Mouse (Mus musculus): ENCODE measurements at regions not wholly inside any gene's neighbourhood (a gene's known extent, or its start where the extent isn't known, plus 50 kb on each side); places are given as distances from the start of the nearest gene placed in this dataset.

DNA sequence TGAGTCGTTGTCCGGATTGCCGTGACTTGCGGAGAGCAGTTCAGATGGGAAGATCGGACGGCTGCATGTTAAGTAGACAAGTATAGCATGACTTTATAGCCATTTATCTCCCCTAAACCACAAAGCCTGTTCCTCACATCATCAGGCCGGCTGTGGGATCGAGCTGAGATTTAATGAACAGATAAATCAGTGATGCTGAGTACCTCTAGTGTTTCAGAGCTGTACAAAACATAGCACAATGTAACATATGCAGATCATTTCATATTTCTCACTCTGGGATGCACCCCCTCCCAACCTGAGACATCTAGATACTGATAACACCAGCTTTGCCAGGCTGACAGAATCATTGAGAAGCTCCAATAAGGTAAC is 223.5 kb downstream of the Sorl1 start:
- TF ChIP-seq CTCF (conservative IDR thresholded peaks at IDR 0.05; ENCODE audit: insufficient read depth, insufficient read length, low read depth, low read length) = no peak
- TF ChIP-seq POLR2A (IDR thresholded peaks at IDR 0.05; ENCODE audit: low read depth, low read length) = no peak
